Mouse (Mus musculus) spleen, adult 2 months (tissue): ENCODE measurements around the gene Fcrlb.

Experiments
- CTCF ChIP-seq: fragments of 200-500 bp; IDR thresholded peaks from 2 replicates; pipeline ENCODE4 v1.5.1; 2011; ENCODE audit warnings: mild to moderate bottlenecking, inconsistent platforms; ENCODE audit not compliant: insufficient read depth, insufficient read length, insufficient replicate concordance; ENCODE audit errors: extremely low read depth
- POLR2A ChIP-seq: fragments of 200-500 bp; IDR thresholded peaks from 2 replicates; pipeline ENCODE4 v1.6.1; 2011; ENCODE audit warnings: low read depth, low read length, inconsistent platforms

DNA sequence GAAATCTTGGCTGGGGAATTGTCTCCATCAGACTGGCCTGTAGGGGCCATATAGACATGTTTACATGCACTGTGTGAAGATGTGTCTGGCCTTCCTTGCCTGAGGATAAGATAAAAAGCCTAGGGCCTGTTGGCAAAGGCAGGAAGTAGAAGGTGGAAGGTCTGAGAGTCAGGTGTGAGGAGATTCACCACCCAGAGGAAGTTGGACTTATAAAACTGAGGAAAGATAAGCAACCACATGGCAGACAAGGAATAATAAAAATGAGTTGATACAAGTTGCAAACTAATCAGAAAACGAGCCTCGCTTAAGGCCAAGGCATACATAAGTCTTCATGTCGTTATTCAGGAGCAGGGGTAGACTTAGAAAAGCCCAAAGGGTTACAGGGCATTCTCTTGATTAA is 37.1 kb downstream of the Fcrlb start:
- TF ChIP-seq POLR2A (no peak), CTCF (no peak)
